Mouse (Mus musculus): ENCODE measurements at regions not wholly inside any gene's neighbourhood (a gene's known extent, or its start where the extent isn't known, plus 50 kb on each side); places are given as distances from the start of the nearest gene placed in this dataset.

DNA sequence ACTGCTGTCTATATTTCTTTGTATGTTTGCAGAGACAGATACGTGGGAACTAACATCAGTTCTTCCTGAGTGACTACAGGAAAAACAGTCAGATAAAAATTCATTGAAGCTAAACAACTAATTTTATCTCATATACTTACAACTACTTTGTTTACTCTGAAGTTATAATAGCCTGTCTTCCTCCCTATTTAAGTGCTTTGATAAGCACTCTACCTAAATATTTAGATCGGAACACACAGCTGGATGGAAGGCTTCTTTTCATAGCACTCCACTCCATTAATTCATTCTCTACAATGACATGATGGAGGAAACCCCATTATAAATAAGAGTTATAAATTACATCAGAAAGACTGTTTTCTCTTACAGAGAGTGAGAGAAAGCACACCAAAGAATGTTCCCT is 438.5 kb upstream of the Sptlc3 start:
- Histone ChIP-seq H3K9ac (no peak overlapping the region), H3K4me1 (replicated peaks) (no peaks in the 10 kb centered on the region), H3K4me2 (no peak overlapping the region), H3K36me3 (no peaks in the 10 kb centered on the region), H3K27ac (no peak overlapping the region), H3K9me3 (no peaks in the 10 kb centered on the region), H3K27me3 (no peaks in the 10 kb centered on the region), H3K4me3 (no peak overlapping the region)
- WGBS: 80% methylated on average over 2 of the region's 2 CpGs
- ATAC-seq (ENCODE audit: low FRiP score): no peak

DNA sequence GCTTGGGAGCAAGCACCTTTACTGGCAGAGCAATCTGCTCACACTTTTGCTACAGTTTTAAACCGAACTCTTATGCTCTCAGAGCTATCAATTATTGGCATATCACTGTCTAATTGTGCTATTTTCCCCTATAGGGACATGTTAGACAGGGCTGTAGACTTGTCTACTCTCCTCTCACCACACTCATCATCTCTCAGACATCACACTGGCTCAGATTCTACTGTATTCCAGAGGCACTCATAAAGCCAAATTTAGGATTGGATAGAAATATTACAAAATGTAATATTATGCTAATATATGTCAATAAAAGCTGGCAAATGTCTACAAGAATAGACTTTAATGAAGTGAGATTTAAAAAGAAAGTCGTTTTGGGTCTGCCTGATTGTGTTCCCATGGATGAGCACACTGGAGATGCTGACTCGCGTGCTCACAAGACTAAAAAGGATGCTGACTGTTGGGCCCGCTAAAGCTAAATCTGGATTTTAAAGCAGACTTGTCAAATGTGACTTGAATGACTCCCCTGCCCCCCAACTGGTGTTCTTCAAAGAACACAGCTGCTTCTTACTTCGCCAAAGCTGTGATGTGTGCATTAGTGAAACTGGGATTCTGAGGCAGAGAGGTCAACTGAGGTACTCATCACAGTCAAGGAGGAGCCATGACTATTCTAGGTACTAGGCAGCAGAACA is 424.3 kb upstream of the Sptlc3 start:
- no peak overlapping the region for H3K4me2 ChIP-seq
- H3K9ac ChIP-seq: no peak overlapping the region
- H3K9me3 ChIP-seq: no peaks in the 10 kb centered on the region
- no peaks in the 10 kb centered on the region for H3K4me1 ChIP-seq (replicated peaks)
- H3K27ac ChIP-seq: no peak overlapping the region
- no peak overlapping the region for H3K4me3 ChIP-seq
- no peaks in the 10 kb centered on the region for H3K36me3 ChIP-seq
- H3K27me3 ChIP-seq: no peaks in the 10 kb centered on the region
- 86% methylated on average over 6 of the region's 6 CpGs for WGBS
- no peak for ATAC-seq (ENCODE audit: low FRiP score)

DNA sequence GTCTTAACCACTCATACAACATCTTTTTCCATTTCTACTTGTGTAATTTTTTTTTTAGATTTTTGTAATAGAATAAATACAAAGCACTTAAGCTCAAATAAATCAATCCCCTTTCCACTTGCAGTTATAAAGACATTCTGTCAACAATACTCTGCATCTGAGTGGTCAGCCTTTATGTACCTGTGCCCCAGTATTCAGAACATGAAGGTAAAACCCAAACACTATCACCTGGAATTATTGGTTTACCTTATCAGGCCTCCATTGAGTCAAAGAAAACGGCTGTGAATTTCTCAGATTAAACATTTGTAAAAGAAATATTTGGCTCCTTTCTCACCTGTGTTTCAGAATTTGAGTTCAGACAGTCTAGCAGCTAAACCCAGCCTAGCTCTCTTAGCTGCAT is 422.0 kb upstream of the Sptlc3 start:
- Histone ChIP-seq H3K36me3 (no peaks in the 10 kb centered on the region), H3K27ac (no peak overlapping the region), H3K9ac (no peak overlapping the region), H3K9me3 (no peaks in the 10 kb centered on the region), H3K4me3 (no peak overlapping the region), H3K4me1 (replicated peaks) (no peaks in the 10 kb centered on the region), H3K27me3 (no peaks in the 10 kb centered on the region), H3K4me2 (no peak overlapping the region)
- 82% methylated on average over 1 of the region's 1 CpGs for WGBS
- ATAC-seq (ENCODE audit: low FRiP score): no peak

DNA sequence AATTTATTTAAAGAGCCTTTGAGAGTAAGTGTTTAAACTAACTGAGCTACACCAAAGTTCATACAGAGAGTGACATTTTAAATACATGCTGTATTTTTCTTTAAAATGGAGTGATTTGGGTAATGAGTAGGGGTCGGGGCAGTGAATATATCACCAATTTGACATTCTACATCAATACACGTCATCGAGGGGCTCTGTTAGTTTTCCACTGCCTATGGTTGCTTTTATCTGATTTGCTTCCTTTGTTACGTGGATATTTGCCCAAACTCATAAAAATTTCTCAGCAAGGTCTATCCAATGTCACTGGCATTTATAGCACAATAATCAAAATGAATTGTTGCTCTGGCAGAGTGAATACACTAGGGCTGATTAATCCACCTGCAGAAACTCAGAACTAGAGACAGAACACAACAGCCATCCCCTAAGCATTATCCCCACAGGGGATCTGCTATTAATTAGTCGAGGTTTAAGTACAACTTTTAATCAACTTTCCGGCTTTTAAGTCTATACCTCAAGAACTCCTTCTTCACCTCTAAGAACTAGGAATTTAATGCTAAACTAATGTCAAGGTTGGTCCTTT is 400.1 kb upstream of the Sptlc3 start:
- no peaks in the 10 kb centered on the region for H3K9me3 ChIP-seq
- H3K9ac ChIP-seq: no peak overlapping the region
- H3K27ac ChIP-seq: no peak overlapping the region
- H3K27me3 ChIP-seq: no peaks in the 10 kb centered on the region
- no peaks in the 10 kb centered on the region for H3K4me1 ChIP-seq (replicated peaks)
- no peaks in the 10 kb centered on the region for H3K36me3 ChIP-seq
- no peak overlapping the region for H3K4me3 ChIP-seq
- 80% methylated on average over 6 of the region's 6 CpGs for WGBS
- H3K4me2 ChIP-seq: no peak overlapping the region
- no peak for ATAC-seq (ENCODE audit: low FRiP score)

DNA sequence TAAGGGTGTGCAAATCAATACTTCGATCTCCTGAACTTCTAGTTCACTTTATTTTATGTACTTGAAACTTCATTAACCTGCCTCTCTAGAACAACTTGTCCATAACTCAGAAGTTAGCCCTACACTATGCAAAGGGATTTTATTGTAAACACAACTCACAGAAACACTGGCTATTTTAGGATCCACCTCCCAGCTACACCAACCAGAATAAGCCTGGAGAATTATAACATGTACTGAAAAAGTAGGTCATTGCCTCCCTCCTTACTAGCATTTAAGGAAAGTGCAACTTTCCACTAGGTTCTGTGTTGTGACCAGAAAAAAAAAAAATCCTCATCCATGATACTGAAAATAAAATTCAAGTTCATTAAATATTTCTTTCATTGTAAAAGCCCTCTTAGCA is 382.0 kb upstream of the Sptlc3 start:
- Histone ChIP-seq H3K36me3 (no peaks in the 10 kb centered on the region), H3K9ac (no peak overlapping the region), H3K4me3 (no peak overlapping the region), H3K9me3 (no peaks in the 10 kb centered on the region), H3K4me1 (replicated peaks) (no peaks in the 10 kb centered on the region), H3K27me3 (no peaks in the 10 kb centered on the region), H3K27ac (no peak overlapping the region), H3K4me2 (no peak overlapping the region)
- 96% methylated on average over 1 of the region's 1 CpGs for WGBS
- no peak for ATAC-seq (ENCODE audit: low FRiP score)

DNA sequence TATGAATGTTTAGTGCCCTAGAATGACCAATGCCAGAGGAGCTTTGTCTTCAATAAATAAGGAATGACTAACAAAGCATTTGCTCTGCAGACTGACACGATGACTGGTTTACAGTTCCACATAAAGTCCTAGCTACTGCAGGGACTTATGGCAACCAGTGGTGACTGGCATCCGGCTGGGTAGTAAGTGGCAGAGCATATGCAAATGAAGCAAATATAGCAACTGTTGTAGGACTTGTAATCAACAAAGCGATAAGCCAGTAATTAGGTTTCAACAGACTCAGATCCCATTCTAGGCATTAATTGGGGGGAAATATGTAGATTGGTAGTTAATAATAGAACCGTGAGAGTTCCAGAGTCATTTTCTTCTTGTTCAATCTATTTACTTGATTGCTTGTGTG is 379.2 kb upstream of the Sptlc3 start:
- Histone ChIP-seq H3K4me2 (no peak overlapping the region), H3K9me3 (no peaks in the 10 kb centered on the region), H3K27me3 (no peaks in the 10 kb centered on the region), H3K4me1 (replicated peaks) (no peaks in the 10 kb centered on the region), H3K4me3 (no peak overlapping the region), H3K36me3 (no peaks in the 10 kb centered on the region), H3K9ac (no peak overlapping the region), H3K27ac (no peak overlapping the region)
- ATAC-seq (ENCODE audit: low FRiP score): no peak
- 78% methylated on average over 4 of the region's 4 CpGs for WGBS

DNA sequence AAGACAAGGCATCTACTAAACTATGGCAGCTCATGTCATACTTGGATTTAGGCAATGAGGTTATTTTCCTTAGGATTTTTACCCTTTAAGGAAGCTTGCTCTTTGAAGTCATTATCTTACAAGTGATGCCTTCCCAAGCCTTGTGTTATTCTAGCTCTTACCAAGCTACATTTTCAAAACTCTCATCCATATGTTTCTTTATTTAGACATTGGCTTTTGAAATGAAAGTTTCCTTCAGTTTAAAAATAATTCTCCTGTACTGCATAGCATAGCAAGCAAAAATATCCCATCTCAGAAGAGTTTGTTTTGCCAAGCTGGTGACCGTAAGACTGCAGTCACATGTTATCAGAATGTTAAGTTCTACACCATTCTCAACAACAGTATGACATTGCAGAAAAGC is 372.8 kb upstream of the Sptlc3 start:
- H3K4me2 ChIP-seq: no peak overlapping the region
- no peak for ATAC-seq (ENCODE audit: low FRiP score)
- 93% methylated on average over 1 of the region's 1 CpGs for WGBS

DNA sequence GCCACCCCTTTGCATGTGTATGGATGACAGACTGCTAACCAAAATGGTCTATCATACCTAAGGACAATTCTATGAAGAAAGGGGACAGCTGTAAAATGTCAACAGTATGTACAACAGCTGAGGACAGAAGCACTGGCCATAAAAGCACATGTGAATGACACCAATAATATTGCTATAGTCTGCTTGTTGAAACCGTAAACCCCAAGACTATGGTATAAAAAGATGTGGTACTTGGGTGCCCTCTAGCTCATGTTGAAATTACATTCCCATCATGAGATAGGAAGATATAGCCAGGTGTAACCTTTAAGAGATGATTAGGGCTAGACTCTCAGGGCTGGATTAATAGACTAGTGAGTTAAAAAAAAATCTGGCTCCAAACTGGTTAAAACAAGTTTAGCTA is 361.6 kb upstream of the Sptlc3 start:
- 65% methylated on average over 1 of the region's 1 CpGs for WGBS
- no peak overlapping the region for H3K4me3 ChIP-seq
- H3K27ac ChIP-seq: no peak overlapping the region
- no peaks in the 10 kb centered on the region for H3K9me3 ChIP-seq
- H3K9ac ChIP-seq: no peak overlapping the region
- no peak for ATAC-seq (ENCODE audit: low FRiP score)
- H3K4me2 ChIP-seq: no peak overlapping the region
- H3K27me3 ChIP-seq: no peaks in the 10 kb centered on the region
- H3K36me3 ChIP-seq: no peaks in the 10 kb centered on the region
- no peaks in the 10 kb centered on the region for H3K4me1 ChIP-seq (replicated peaks)

More for the DNA sequence above, 372.8 kb upstream of the Sptlc3 start:
- Histone ChIP-seq H3K9me3 (no peaks in the 10 kb centered on the region), H3K4me3 (no peak overlapping the region), H3K9ac (no peak overlapping the region), H3K36me3 (no peaks in the 10 kb centered on the region), H3K27ac (no peak overlapping the region), H3K27me3 (no peaks in the 10 kb centered on the region), H3K4me1 (replicated peaks) (no peaks in the 10 kb centered on the region)

DNA sequence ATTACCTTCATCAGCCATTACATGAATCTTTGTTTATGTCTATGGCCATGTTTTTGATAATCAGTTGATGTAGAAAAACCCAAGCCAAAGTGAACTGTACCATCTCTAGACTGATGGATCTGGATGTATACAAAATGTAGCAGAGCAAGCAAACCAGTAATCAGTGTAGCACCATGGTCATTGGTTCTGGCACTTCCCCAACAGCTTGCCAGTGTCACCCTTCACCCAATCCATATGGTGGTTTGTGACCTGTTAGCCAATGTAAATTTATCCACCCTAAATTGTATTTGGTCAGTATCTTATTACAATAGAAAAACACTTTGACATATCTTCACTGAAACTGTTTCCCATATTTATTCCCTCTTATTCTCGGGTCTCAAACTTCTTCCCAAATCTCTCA is 346.7 kb upstream of the Sptlc3 start:
- Histone ChIP-seq H3K4me3 (no peak overlapping the region), H3K4me2 (no peak overlapping the region), H3K36me3 (no peaks in the 10 kb centered on the region), H3K27ac (no peak overlapping the region), H3K27me3 (no peaks in the 10 kb centered on the region), H3K9me3 (no peaks in the 10 kb centered on the region), H3K9ac (no peak overlapping the region), H3K4me1 (replicated peaks) (no peaks in the 10 kb centered on the region)
- no peak for ATAC-seq (ENCODE audit: low FRiP score)
- 87% methylated on average over 1 of the region's 1 CpGs for WGBS

DNA sequence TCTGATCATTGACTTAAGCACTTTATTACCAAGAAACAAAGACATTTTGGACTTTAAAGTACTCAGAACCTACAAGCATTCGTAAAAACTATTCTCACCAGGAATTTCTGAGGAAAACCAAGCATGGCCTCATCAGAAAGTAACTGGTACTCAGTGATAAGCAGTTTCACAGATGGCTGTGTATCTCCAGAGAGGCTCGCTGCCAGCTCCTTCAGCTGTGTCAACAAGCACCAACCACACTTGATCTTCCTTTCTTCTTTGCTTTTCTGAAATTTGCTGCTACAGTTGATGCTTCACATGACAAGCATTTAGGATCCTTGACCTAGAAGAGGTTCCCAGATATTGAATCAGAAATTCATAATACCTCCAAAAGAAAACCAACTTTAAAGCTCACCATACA is 314.1 kb upstream of the Sptlc3 start:
- Histone ChIP-seq H3K4me3 (no peak overlapping the region), H3K4me2 (no peak overlapping the region), H3K27me3 (no peaks in the 10 kb centered on the region), H3K27ac (no peak overlapping the region), H3K9ac (no peak overlapping the region), H3K36me3 (no peaks in the 10 kb centered on the region), H3K9me3 (no peaks in the 10 kb centered on the region), H3K4me1 (replicated peaks) (no peaks in the 10 kb centered on the region)
- 88% methylated on average over 2 of the region's 2 CpGs for WGBS
- ATAC-seq (ENCODE audit: low FRiP score): no peak

DNA sequence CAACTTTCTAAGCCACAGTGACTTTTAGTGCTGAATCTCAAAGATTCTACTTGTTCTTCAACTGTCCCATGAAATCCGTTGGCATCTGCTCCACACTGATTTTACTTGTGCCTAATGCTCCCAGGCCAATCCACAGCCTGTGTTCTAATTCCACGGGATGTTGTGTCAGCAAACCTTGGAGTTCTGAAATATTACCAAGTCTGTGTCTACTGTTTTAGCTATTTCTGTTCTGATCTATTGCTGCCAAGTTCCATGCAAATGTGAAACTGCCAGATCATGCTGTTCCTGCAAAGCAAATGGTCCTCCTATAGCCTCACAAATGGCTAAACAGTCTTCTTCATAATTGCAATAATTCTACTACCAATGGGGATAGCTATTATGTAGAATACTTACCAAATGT is 295.4 kb upstream of the Sptlc3 start:
- Histone ChIP-seq H3K36me3 (no peaks in the 10 kb centered on the region), H3K9ac (no peak overlapping the region), H3K27ac (no peak overlapping the region), H3K4me2 (no peak overlapping the region), H3K4me1 (replicated peaks) (no peaks in the 10 kb centered on the region), H3K27me3 (no peaks in the 10 kb centered on the region), H3K4me3 (no peak overlapping the region), H3K9me3 (no peaks in the 10 kb centered on the region)
- ATAC-seq (ENCODE audit: low FRiP score): no peak
- WGBS: 86% methylated on average over 2 of the region's 2 CpGs

DNA sequence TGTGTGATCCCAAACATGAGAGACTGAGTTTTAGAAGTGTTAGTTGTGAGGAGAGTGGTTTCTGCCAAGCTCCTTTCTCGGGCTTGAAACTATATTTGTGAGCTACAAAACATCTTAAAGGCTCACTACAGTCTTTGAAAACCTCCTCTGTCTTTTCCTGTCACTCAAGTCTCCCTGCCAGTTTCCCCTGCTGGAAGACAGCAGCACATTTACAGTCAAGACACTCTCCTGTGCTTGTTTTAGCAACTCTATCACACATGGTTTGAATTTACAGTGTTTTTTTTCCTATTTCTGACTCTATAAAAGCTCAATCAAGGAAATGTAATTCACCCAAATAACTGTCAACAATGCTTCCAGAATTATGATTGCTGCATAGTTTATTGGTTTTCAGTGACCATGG is 286.1 kb upstream of the Sptlc3 start:
- Histone ChIP-seq H3K9ac (no peak overlapping the region), H3K27ac (no peak overlapping the region), H3K4me2 (no peak overlapping the region), H3K36me3 (no peaks in the 10 kb centered on the region), H3K4me1 (replicated peaks) (no peaks in the 10 kb centered on the region), H3K4me3 (no peak overlapping the region), H3K27me3 (no peaks in the 10 kb centered on the region), H3K9me3 (no peaks in the 10 kb centered on the region)
- WGBS: 60% methylated on average over 1 of the region's 1 CpGs
- ATAC-seq (ENCODE audit: low FRiP score): no peak

DNA sequence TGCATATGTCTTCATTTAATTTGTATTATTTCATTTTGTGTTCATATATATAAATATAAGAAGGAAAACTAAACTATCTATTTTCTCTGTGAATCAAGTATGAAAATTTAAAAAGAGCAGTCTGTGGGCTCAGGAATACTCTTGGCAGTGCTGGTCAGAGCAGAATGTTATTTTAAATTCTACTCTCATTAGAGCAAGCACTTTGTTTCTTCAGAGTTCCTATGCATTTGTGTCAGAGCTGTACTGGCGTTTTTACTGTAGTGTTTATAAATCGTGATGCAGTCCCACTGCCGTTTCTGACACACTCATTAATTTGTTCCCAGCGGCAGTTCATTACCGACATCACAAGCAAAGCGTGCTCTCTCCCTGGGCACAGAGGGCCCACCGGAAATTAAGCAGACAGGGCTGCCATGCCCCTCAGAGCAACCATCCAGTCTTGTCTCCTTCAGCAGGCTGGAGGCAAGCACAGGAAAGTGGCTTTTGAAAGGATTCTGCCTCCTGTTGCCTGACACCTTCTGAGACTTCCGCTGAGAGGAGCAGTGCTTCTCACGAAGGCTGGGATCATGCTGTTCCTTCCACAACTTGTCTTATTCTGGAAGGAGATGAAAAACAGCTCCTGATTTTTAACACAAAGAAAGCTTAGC is 272.8 kb upstream of the Sptlc3 start:
- Histone ChIP-seq H3K9me3 (no peaks in the 10 kb centered on the region), H3K27ac (peak overlapping the region; percentile 62), H3K4me1 (replicated peaks) (peaks cover 6% of the 10 kb centered on the region; the same call in 1 of the 2 replicates), H3K9ac (no peak overlapping the region), H3K4me2 (0 out of 2 replicates have a peak overlapping the region, but pooled peaks have one; percentile 19), H3K36me3 (no peaks in the 10 kb centered on the region), H3K27me3 (no peaks in the 10 kb centered on the region), H3K4me3 (no peak overlapping the region)
- ATAC-seq (ENCODE audit: low FRiP score): peak; percentile 43
- WGBS: 42% methylated on average over 9 of the region's 9 CpGs

Measured in hindbrain, embryonic 13.5 days (tissue).